In the genomic region with DNA sequence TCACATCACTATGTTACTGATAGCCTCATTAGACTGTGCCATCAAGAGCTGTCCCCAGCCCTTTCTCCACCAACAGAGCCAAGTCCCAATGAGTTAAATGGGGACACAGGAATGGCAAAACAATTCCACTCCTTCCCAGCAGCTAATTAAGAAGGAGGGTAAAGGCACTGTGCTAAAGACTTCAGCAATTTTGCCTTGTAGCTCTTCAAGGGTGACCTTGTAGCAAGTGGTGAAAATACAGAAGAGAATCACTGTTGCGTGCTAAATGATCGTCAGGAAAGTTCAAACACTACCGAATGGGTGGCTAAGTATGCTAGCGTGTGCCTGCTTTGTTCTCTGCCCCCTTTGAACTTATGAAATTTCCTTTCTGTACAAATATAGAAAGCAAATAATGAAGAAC, we compare ENCODE assay signal across 17 mouse cellular contexts.
"Had no signal": no experiment of that assay in that cellular context is flagged by ENCODE, and none has a peak within 500 bp of the region (broad histone marks: within the 10 kb centered on the region; RNA-seq: fewer than 3 reads in every experiment).

No protein-coding gene starts in this region.

- H3K27me3 ChIP-seq: lung, embryonic 15.5 days; megakaryocyte, embryonic 14.5 days; midbrain, embryonic 13.5 days; neural tube, embryonic 12.5 days; stomach, embryonic 15.5 days had no signal

- H3K9me3 ChIP-seq: lung, embryonic 15.5 days; midbrain, embryonic 13.5 days; neural tube, embryonic 12.5 days; stomach, embryonic 15.5 days had no signal

- H3K9ac ChIP-seq: lung, embryonic 15.5 days; midbrain, embryonic 13.5 days; neural tube, embryonic 12.5 days; stomach, embryonic 15.5 days had no signal

- ATAC-seq: lung, postnatal 0 days; midbrain, embryonic 13.5 days; midbrain, embryonic 16.5 days had no signal

- H3K36me3 ChIP-seq: lung, embryonic 15.5 days; midbrain, embryonic 13.5 days; neural tube, embryonic 12.5 days; stomach, embryonic 15.5 days had no signal

- H3K4me2 ChIP-seq: lung, embryonic 15.5 days; midbrain, embryonic 11.5 days; midbrain, embryonic 13.5 days; neural tube, embryonic 12.5 days; stomach, embryonic 15.5 days had no signal

- H3K4me3 ChIP-seq: lung, embryonic 15.5 days; megakaryocyte, embryonic 14.5 days; midbrain, embryonic 13.5 days; neural tube, embryonic 12.5 days; stomach, embryonic 15.5 days had no signal

- H3K4me1 ChIP-seq: lung, embryonic 15.5 days; megakaryocyte, embryonic 14.5 days; midbrain, embryonic 13.5 days; neural tube, embryonic 12.5 days; stomach, embryonic 15.5 days had no signal

- DNase-seq: lung, adult 2 months; lung, postnatal 14 days; lung, postnatal 36 days; right cerebral cortex, postnatal 14 days; thymus, adult 2 months; thymus, postnatal 25 days; thymus, postnatal 4 days had no signal

- H3K27ac ChIP-seq: lung, embryonic 15.5 days; macrophage; midbrain, embryonic 13.5 days; neural tube, embryonic 12.5 days; stomach, embryonic 15.5 days; stomach, postnatal 0 days had no signal
